Mouse (Mus musculus): ENCODE data around the gene Tmem219. TPM values are rescaled to one million over a fixed set of nuclear protein-coding genes. Genes with fewer than 3 reads are reported as not detected.
"Not testable (repeated sequence)": the region's sequence is repeated elsewhere in the genome, so short reads cannot be mapped to it uniquely, and the experiment has no call there.

Tmem219 gene
- polyA plus RNA-seq, 1 experiment from 2014 or later = 34.9 TPM

DNA sequence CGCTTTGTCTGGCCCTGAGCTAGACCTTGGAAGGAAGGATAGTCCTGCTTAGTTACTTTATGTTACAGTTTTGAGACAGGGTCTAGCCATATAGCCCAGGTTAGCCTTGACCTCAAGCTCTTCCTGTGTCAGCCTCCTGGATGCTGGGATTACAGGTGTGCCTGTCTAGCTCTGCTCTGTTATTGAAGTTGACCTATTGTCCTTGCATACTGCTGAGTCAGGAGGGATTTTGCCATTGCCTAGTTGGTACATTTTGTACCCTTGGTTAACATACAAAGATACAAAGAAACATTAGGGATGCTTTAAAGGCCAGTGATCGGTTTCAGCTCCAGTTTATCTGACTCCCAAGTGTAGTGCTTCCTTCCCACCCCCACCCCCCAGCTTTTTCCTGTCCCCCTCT is 9.9 kb upstream of the Tmem219 start:
- 85% methylated on average over 2 of the region's 2 CpGs for WGBS
- no peak overlapping the region for H3K27ac ChIP-seq (replicated peaks; ENCODE audit: low read depth, low read length)
- H3K9ac ChIP-seq (replicated peaks; ENCODE audit: low read length) = no peak overlapping the region
- H3K27me3 ChIP-seq (ENCODE audit: control insufficient read depth, insufficient read depth, low read length) = no peaks in the 10 kb centered on the region
- no peak for DNase-seq
- peaks cover 51% of the 10 kb centered on the region for H3K36me3 ChIP-seq (ENCODE audit: control insufficient read depth, insufficient read depth, low read length)
- H3K4me2 ChIP-seq (ENCODE audit: low read length) = no peak overlapping the region
- no peaks in the 10 kb centered on the region for H3K9me3 ChIP-seq (ENCODE audit: control insufficient read depth, low read length)
- ATAC-seq (ENCODE audit: low FRiP score, low TSS enrichment) = no peak
- no peak overlapping the region for H3K4me3 ChIP-seq (replicated peaks; ENCODE audit: low read depth, low read length)
- H3K4me1 ChIP-seq (ENCODE audit: control insufficient read depth, insufficient read depth, low read length) = peaks cover 10% of the 10 kb centered on the region

DNA sequence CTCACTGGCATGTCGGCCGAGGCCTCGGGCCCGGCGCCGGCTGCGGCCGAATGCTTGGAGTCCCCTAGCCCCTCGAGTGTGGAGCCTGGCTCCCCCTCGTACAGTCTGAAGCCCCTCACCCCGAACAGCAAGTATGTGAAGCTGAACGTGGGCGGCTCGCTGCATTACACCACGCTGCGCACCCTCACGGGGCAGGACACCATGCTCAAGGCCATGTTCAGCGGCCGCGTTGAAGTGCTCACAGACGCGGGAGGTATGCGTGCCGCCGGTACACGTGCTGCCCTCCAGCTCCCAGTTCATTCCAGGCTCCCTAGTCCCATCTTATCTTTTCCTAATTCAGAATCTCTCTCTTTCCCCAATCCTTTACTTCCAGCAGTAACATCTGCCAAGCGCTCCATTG is 6.3 kb upstream of the Tmem219 start:
- Histone ChIP-seq H3K36me3 (ENCODE audit: control insufficient read depth, insufficient read depth, low read length) (peaks cover 22% of the 10 kb centered on the region), H3K27ac (replicated peaks; ENCODE audit: low read depth, low read length) (peak overlapping the region; percentile 80), H3K9ac (replicated peaks; ENCODE audit: low read length) (peak overlapping the region; percentile 80), H3K4me3 (replicated peaks; ENCODE audit: low read depth, low read length) (peak overlapping the region; percentile 90), H3K9me3 (ENCODE audit: control insufficient read depth, low read length) (no peaks in the 10 kb centered on the region), H3K4me2 (ENCODE audit: low read length) (peak overlapping the region; percentile 94), H3K27me3 (ENCODE audit: control insufficient read depth, insufficient read depth, low read length) (no peaks in the 10 kb centered on the region), H3K4me1 (ENCODE audit: control insufficient read depth, insufficient read depth, low read length) (peaks cover 10% of the 10 kb centered on the region)
- DNase-seq (no peak), ATAC-seq (ENCODE audit: low FRiP score, low TSS enrichment) (peak; percentile 79)
- WGBS = under 1% methylated on average over 27 of the region's 27 CpGs

DNA sequence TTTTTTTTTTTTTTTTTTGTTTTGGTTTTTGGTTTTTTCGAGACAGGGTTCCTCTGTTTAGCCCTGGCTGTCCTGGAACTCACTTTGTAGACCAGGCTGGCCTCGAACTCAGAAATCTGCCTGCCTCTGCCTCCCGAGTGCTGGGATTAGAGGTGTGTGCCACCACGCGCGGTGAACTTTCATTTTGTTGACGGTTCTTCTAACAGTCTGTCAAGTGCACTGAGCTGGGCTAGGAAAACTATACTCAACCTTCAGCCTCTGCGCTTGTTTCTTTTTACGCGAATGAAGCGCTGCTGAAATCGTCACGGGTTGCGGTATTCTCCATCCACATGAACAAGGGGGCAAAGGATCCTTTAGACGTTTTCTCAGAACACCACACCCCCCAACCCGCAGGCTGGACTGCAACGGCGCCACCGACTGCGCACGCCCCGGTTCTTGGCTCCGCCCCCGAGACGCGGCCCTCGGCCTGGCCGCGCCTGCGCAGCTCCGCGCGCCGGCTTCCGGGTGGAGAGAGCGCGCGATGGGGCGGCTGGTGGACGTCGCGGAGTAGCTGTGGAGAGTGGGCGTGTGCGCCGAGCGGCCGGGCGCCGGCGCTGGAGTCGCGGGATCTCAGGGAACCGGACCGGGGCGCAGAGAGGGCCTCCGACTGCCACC is 5.8 kb upstream of the Tmem219 start, which contains the start of gene Kctd13:
TSS of gene Kctd13 (plus strand) at position 496 of the 654 bp plus-strand sequence.
- 4% methylated on average over 55 of the region's 56 CpGs for WGBS
- Histone ChIP-seq H3K27me3 (ENCODE audit: control insufficient read depth, insufficient read depth, low read length) (no peaks in the 10 kb centered on the region), H3K4me2 (ENCODE audit: low read length) (peak within 1 kb of the TSS; percentile 94), H3K36me3 (ENCODE audit: control insufficient read depth, insufficient read depth, low read length) (peaks cover 18% of the 10 kb centered on the region), H3K4me3 (replicated peaks; ENCODE audit: low read depth, low read length) (peak within 1 kb of the TSS; percentile 90), H3K9me3 (ENCODE audit: control insufficient read depth, low read length) (no peaks in the 10 kb centered on the region), H3K4me1 (ENCODE audit: control insufficient read depth, insufficient read depth, low read length) (peaks cover 10% of the 10 kb centered on the region), H3K27ac (replicated peaks; ENCODE audit: low read depth, low read length) (peak within 1 kb of the TSS; percentile 80), H3K9ac (replicated peaks; ENCODE audit: low read length) (peak within 1 kb of the TSS; percentile 80)
- peak; percentile 97 for DNase-seq
- peak; percentile 94 for ATAC-seq (ENCODE audit: low FRiP score, low TSS enrichment)

DNA sequence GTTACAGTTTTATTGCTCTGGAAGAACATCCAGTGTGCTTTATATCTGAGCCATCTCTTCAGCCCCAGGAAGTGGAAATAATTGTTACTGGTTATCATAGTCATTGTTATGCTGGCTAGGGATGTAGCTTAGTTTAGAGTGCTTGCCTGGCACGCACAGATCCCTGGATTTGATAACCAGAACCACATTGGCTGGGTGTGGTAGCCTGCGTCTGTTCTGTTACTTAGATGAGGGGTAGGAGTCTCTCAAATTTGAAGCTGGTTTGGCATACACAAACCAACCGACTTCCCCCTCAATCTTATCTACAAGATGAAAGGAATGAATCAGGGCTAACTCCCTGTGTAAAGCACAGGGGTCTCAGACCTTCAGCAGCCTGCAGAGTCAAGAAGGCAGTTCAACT is 3.6 kb upstream of the Tmem219 start:
- ATAC-seq (ENCODE audit: low FRiP score, low TSS enrichment) = no peak
- Histone ChIP-seq H3K9ac (replicated peaks; ENCODE audit: low read length) (no peak overlapping the region), H3K4me3 (replicated peaks; ENCODE audit: low read depth, low read length) (no peak overlapping the region), H3K4me2 (ENCODE audit: low read length) (no peak overlapping the region), H3K27ac (replicated peaks; ENCODE audit: low read depth, low read length) (no peak overlapping the region), H3K4me1 (ENCODE audit: control insufficient read depth, insufficient read depth, low read length) (peaks cover 20% of the 10 kb centered on the region), H3K36me3 (ENCODE audit: control insufficient read depth, insufficient read depth, low read length) (peaks cover 2% of the 10 kb centered on the region), H3K9me3 (ENCODE audit: control insufficient read depth, low read length) (no peaks in the 10 kb centered on the region), H3K27me3 (ENCODE audit: control insufficient read depth, insufficient read depth, low read length) (no peaks in the 10 kb centered on the region)
- WGBS = 64% methylated on average over 3 of the region's 3 CpGs
- no peak for DNase-seq

DNA sequence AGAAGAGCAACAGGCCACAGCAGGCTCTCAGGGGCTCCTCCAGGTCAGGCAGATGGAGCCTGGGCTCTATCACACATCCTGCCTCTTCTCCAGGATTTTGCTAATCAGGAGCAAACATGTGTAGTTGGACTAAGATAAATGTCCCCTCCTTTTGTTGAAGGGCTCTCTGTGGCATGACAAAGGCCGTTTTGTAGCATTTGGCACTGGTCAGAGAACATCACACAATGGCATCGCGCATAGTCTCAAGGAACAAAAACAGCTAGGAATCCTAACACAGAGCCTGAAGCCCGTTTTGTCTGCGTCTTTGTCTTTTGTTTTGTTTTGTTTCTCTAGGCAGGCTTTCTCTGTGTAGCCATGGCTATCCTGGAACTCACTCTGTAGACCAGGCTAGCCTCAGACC is 1.3 kb upstream of the Tmem219 start:
- 51% methylated on average over 5 of the region's 5 CpGs for WGBS
- ATAC-seq (ENCODE audit: low FRiP score, low TSS enrichment) = no peak
- Histone ChIP-seq H3K4me1 (ENCODE audit: control insufficient read depth, insufficient read depth, low read length) (peaks cover 10% of the 10 kb centered on the region; the same call in 1 of the 2 replicates), H3K4me2 (ENCODE audit: low read length) (no peak overlapping the region), H3K4me3 (replicated peaks; ENCODE audit: low read depth, low read length) (no peak overlapping the region), H3K27me3 (ENCODE audit: control insufficient read depth, insufficient read depth, low read length) (no peaks in the 10 kb centered on the region), H3K9me3 (ENCODE audit: control insufficient read depth, low read length) (no peaks in the 10 kb centered on the region), H3K36me3 (ENCODE audit: control insufficient read depth, insufficient read depth, low read length) (no peaks in the 10 kb centered on the region), H3K27ac (replicated peaks; ENCODE audit: low read depth, low read length) (no peak overlapping the region), H3K9ac (replicated peaks; ENCODE audit: low read length) (no peak overlapping the region)
- DNase-seq = no peak

DNA sequence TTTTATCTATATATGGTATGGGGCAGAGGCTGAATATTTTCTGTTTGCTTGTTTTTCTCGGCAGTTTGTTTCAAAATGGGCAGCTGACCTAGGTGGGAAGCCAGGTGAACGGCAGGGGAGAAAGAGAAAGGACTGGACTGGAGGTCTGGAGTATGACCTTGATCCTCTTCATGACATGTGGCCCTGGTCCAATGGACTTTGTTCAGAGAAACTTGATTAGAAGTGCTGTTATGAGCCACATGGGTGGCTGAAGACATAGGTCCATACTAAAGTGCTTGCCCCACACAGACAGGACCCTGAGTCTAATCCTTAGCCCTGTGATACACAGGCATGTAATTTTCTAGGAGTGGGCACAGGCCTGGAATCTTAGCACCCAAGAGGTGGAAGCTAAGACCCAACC is 1.2 kb downstream of the Tmem219 start:
- no peaks in the 10 kb centered on the region for H3K36me3 ChIP-seq (ENCODE audit: control insufficient read depth, insufficient read depth, low read length)
- DNase-seq = no peak
- no peaks in the 10 kb centered on the region for H3K27me3 ChIP-seq (ENCODE audit: control insufficient read depth, insufficient read depth, low read length)
- H3K4me2 ChIP-seq (ENCODE audit: low read length) = peak overlapping the region; percentile 3; the same call in 1 of the 2 replicates
- ATAC-seq (ENCODE audit: low FRiP score, low TSS enrichment) = no peak
- H3K4me3 ChIP-seq (replicated peaks; ENCODE audit: low read depth, low read length) = no peak overlapping the region
- H3K9me3 ChIP-seq (ENCODE audit: control insufficient read depth, low read length) = no peaks in the 10 kb centered on the region
- no peak overlapping the region for H3K27ac ChIP-seq (replicated peaks; ENCODE audit: low read depth, low read length)
- WGBS = 79% methylated on average over 2 of the region's 2 CpGs
- no peak overlapping the region for H3K9ac ChIP-seq (replicated peaks; ENCODE audit: low read length)
- H3K4me1 ChIP-seq (ENCODE audit: control insufficient read depth, insufficient read depth, low read length) = peaks cover 10% of the 10 kb centered on the region; the same call in 1 of the 2 replicates

DNA sequence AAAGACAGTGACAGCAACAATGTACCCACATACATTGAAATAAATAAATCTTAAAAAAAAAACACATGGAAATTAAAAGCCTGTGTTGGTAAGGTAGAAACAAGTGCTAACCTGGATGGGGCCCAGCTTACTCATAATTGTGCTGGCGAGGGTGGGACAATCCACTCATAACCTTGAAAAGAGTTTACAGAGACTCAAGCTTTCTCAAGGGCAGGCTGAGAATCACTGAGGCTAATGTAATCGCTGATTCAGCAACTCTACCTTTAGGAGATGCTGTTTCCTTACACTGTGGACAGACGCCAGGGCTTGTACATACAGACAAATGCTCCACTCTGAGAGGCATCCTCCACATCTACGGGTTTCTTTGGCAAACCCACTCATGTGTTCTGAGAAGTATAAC is 2.7 kb downstream of the Tmem219 start:
- peaks cover 10% of the 10 kb centered on the region; the same call in 1 of the 2 replicates for H3K4me1 ChIP-seq (ENCODE audit: control insufficient read depth, insufficient read depth, low read length)
- H3K4me2 ChIP-seq (ENCODE audit: low read length) = no peak overlapping the region
- no peaks in the 10 kb centered on the region for H3K36me3 ChIP-seq (ENCODE audit: control insufficient read depth, insufficient read depth, low read length)
- no peak for DNase-seq
- no peak overlapping the region for H3K9ac ChIP-seq (replicated peaks; ENCODE audit: low read length)
- no peaks in the 10 kb centered on the region for H3K27me3 ChIP-seq (ENCODE audit: control insufficient read depth, insufficient read depth, low read length)
- no peak overlapping the region for H3K27ac ChIP-seq (replicated peaks; ENCODE audit: low read depth, low read length)
- no peak overlapping the region for H3K4me3 ChIP-seq (replicated peaks; ENCODE audit: low read depth, low read length)
- 87% methylated on average over 4 of the region's 4 CpGs for WGBS
- no peaks in the 10 kb centered on the region for H3K9me3 ChIP-seq (ENCODE audit: control insufficient read depth, low read length)
- ATAC-seq (ENCODE audit: low FRiP score, low TSS enrichment) = no peak

DNA sequence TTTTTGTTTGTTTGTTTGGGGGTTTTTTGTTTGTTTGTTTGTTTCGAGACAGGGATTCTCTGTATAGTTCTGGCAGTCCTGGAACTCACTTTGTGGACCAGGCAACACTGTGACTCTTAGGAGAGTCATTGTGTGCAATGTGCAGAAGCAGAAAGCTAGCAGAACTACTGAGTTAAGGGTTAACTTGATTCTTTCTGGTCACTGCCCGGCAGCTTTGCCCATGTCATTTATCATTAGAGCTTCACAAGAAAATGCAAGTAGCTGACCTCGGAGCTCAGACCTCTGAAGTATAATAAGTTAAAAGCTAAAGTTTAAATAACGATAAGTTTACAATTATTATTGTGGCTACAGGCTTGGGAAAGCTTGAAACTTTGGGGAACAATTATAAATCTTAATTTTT is 4.4 kb downstream of the Tmem219 start:
- not testable (repeated sequence) for H3K27ac ChIP-seq (replicated peaks; ENCODE audit: low read depth, low read length); H3K27me3 ChIP-seq (ENCODE audit: control insufficient read depth, insufficient read depth, low read length); ATAC-seq (ENCODE audit: low FRiP score, low TSS enrichment); DNase-seq; H3K4me2 ChIP-seq (ENCODE audit: low read length); H3K36me3 ChIP-seq (ENCODE audit: control insufficient read depth, insufficient read depth, low read length); H3K9me3 ChIP-seq (ENCODE audit: control insufficient read depth, low read length); H3K9ac ChIP-seq (replicated peaks; ENCODE audit: low read length); H3K4me3 ChIP-seq (replicated peaks; ENCODE audit: low read depth, low read length); H3K4me1 ChIP-seq (ENCODE audit: control insufficient read depth, insufficient read depth, low read length)
- WGBS = 65% methylated on average over 4 of the region's 4 CpGs

DNA sequence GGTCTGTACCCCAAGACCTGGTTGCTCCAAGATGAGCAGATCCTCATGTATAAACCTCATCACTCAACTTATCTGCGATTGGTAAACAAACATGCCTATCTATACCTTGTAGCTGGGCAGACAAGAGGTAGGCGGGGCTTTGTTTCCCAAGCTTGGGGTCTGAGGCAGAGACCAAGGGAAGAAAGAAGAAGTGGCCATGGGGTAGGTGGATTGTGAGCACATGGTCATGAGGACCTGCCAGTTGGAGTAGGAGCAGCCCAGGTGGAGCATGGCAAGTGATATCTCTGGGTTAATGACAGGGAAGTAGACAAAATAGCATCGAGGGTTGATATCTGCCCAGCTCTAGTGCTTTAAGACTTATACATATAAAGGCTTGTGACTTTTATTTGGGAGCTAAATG is 7.9 kb downstream of the Tmem219 start:
- Histone ChIP-seq H3K4me3 (replicated peaks; ENCODE audit: low read depth, low read length) (no peak overlapping the region), H3K9me3 (ENCODE audit: control insufficient read depth, low read length) (no peaks in the 10 kb centered on the region), H3K4me2 (ENCODE audit: low read length) (no peak overlapping the region), H3K27ac (replicated peaks; ENCODE audit: low read depth, low read length) (no peak overlapping the region), H3K4me1 (ENCODE audit: control insufficient read depth, insufficient read depth, low read length) (no peaks in the 10 kb centered on the region), H3K36me3 (ENCODE audit: control insufficient read depth, insufficient read depth, low read length) (no peaks in the 10 kb centered on the region), H3K27me3 (ENCODE audit: control insufficient read depth, insufficient read depth, low read length) (no peaks in the 10 kb centered on the region), H3K9ac (replicated peaks; ENCODE audit: low read length) (no peak overlapping the region)
- DNase-seq (no peak), ATAC-seq (ENCODE audit: low FRiP score, low TSS enrichment) (no peak)
- 94% methylated on average over 3 of the region's 3 CpGs for WGBS

Measured in midbrain, embryonic 14.5 days (tissue).